Mouse (Mus musculus): Measurements from ENCODE around the gene Olfr606.
"Not testable (repeated sequence)": the region's sequence is repeated elsewhere in the genome, so short reads cannot be mapped to it uniquely, and the experiment has no call there.

GRCm38 (mm10) chr7:103477106-103477505, 28.3 kb downstream of the Olfr606 start:
- TF ChIP-seq POLR2A (IDR thresholded peaks at IDR 0.05; ENCODE audit: borderline replicate concordance, control insufficient read depth, low read depth, low read length); CTCF (IDR thresholded peaks at IDR 0.05; ENCODE audit: control insufficient read depth, insufficient read depth, low read length): not testable (repeated sequence)

All from bone marrow, adult 2 months (tissue).